Mouse (Mus musculus) kidney, postnatal 36 days (tissue): ENCODE results near the gene Rab3gap1.
A peak's percentile ranks its signal among the peaks of the same experiment; 100 is the strongest.

Experiments
- DNase-seq, 2 experiments: peaks; one replicate each; pipeline ENCODE4 v3.0.0; 2021 to 2022; ENCODE audit warnings: mixed read lengths in 2 of 2

Gene Rab3gap1

GRCm38 (mm10) chr1:127983274-127983993, 114.9 kb downstream of the Rab3gap1 start:
- peak; percentile 12 to 32 for DNase-seq

- no peak for DNase-seq
These were observed 116.8 kb downstream of the Rab3gap1 start for GRCm38 (mm10) chr1:127985391-127985790.

- DNase-seq, result no peak
These were observed 119.7 kb downstream of the Rab3gap1 start for GRCm38 (mm10) chr1:127988246-127988645.

GRCm38 (mm10) chr1:127989387-127989786, 120.8 kb downstream of the Rab3gap1 start:
- no peak for DNase-seq

GRCm38 (mm10) chr1:127989876-127990731, 121.5 kb downstream of the Rab3gap1 start:
- DNase-seq, result peak; percentile 41 to 73
